Mouse (Mus musculus) embryonic facial prominence, embryonic 11.5 days (tissue): ENCODE results near the gene Fbxw11. TPM values are rescaled to one million over a fixed set of nuclear protein-coding genes. Genes with fewer than 3 reads are reported as not detected.
"Not testable (repeated sequence)": the region's sequence is repeated elsewhere in the genome, so short reads cannot be mapped to it uniquely, and the experiment has no call there.

Experiments used
- ATAC-seq: fragments of 200-750 bp; cut with Nextera tagmentation; replicated peaks from 2 replicates; pipeline ENCODE4 v1.8.0; 2017; ENCODE audit warnings: low read depth; ENCODE audit not compliant: insufficient number of reproducible peaks, low FRiP score, low TSS enrichment
- DNase-seq: peaks from one replicate; pipeline ENCODE4 v3.0.0-alpha.2; 2015; ENCODE audit warnings: low spot score
- H3K27ac ChIP-seq: fragments of 300-500 bp; sonication (generic); replicated peaks from 2 replicates; pipeline ENCODE4 v1.5.1; 2014; ENCODE audit warnings: mild to moderate bottlenecking, low read depth, low read length, control low read depth
- H3K27me3 ChIP-seq: fragments of 300-500 bp; sonication (generic); 2 replicates; pipeline ENCODE4 v1.6.1; 2014; ENCODE audit warnings: mild to moderate bottlenecking, low read length, moderate library complexity, mixed read lengths; ENCODE audit not compliant: control insufficient read depth, insufficient read depth
- H3K36me3 ChIP-seq: fragments of 300-500 bp; sonication (generic); replicated peaks from 2 replicates; pipeline ENCODE4 v1.6.1; 2014; ENCODE audit warnings: low read depth, mild to moderate bottlenecking, low read length, moderate library complexity, mixed read lengths; ENCODE audit not compliant: control insufficient read depth, insufficient read depth
- H3K4me1 ChIP-seq: fragments of 300-500 bp; sonication (generic); 2 replicates; pipeline ENCODE4 v1.6.1; 2014; ENCODE audit warnings: low read length, mixed read lengths; ENCODE audit not compliant: control insufficient read depth, insufficient read depth
- H3K4me2 ChIP-seq: fragments of 300-500 bp; sonication (generic); 2 replicates; pipeline ENCODE4 v1.6.1; 2014; ENCODE audit warnings: low read depth, mild to moderate bottlenecking, control low read depth, low read length, moderate library complexity
- H3K4me3 ChIP-seq: fragments of 300-500 bp; sonication (generic); 2 replicates; pipeline ENCODE4 v1.5.1; 2014; ENCODE audit warnings: low read depth, low read length, control low read depth
- H3K9ac ChIP-seq: fragments of 300-500 bp; sonication (generic); replicated peaks from 2 replicates; pipeline ENCODE4 v1.6.1; 2014; ENCODE audit warnings: mild to moderate bottlenecking, control low read depth, low read length
- H3K9me3 ChIP-seq: fragments of 300-500 bp; sonication (generic); replicated peaks from 2 replicates; pipeline ENCODE4 v1.6.1; 2016; ENCODE audit warnings: mild to moderate bottlenecking, low read length, inconsistent platforms, mixed read lengths; ENCODE audit not compliant: control insufficient read depth
- WGBS: fragments of 180-500 bp; shearing (Covaris S2); extraction: QIAGEN DNeasy Blood & Tissue Kit; methylation state at CpG from one replicate; pipeline ENCODE4 v1.1.7; 2014; 5-methylcytosine and 5-hydroxymethylcytosine counted together
- polyA plus RNA-seq: library from polyadenylated mRNA; unstranded; fragments of >200 nt; fragmentation: Nextera tagmentation; extraction: Ambion mirVana; gene quantifications from 2 replicates; pipeline ENCODE4 v1.2.1, GENCODE M21; 2014

The Fbxw11 gene
- polyA plus RNA-seq, 1 experiment from 2014 or later, result 90.6 TPM

- not testable (repeated sequence) for H3K36me3 ChIP-seq, ATAC-seq, H3K4me2 ChIP-seq, H3K4me3 ChIP-seq, H3K27ac ChIP-seq, H3K27me3 ChIP-seq, DNase-seq, H3K9me3 ChIP-seq, H3K4me1 ChIP-seq, H3K9ac ChIP-seq
- 80% methylated on average over 5 of the region's 5 CpGs for WGBS
Observed at GRCm38 (mm10) chr11:32618641-32619040, 23.9 kb upstream of the Fbxw11 start.

- Histone ChIP-seq H3K4me2 (no peak overlapping the region), H3K27me3 (no peaks in the 10 kb centered on the region), H3K27ac (0 out of 2 replicates have a peak overlapping the region, but pooled peaks have one; percentile 25), H3K9ac (no peak overlapping the region), H3K36me3 (no peaks in the 10 kb centered on the region), H3K4me1 (no peaks in the 10 kb centered on the region; the same call in none of the 2 replicates), H3K9me3 (no peaks in the 10 kb centered on the region), H3K4me3 (no peak overlapping the region)
- peak; percentile 73 for DNase-seq
- 0 out of 2 replicates have a peak, but pooled peaks have one; percentile 19 for ATAC-seq
- WGBS, result 32% methylated on average over 8 of the region's 8 CpGs
Observed at GRCm38 (mm10) chr11:32619257-32619816, 23.2 kb upstream of the Fbxw11 start.

GRCm38 (mm10) chr11:32619866-32620456 is 22.6 kb upstream of the Fbxw11 start:
- Histone ChIP-seq H3K4me3 (no peak overlapping the region), H3K36me3 (no peaks in the 10 kb centered on the region), H3K27me3 (no peaks in the 10 kb centered on the region), H3K27ac (no peak overlapping the region), H3K4me1 (no peaks in the 10 kb centered on the region; the same call in none of the 2 replicates), H3K9me3 (no peaks in the 10 kb centered on the region), H3K9ac (no peak overlapping the region), H3K4me2 (no peak overlapping the region)
- no peak for ATAC-seq
- no peak for DNase-seq
- WGBS, result 80% methylated on average over 6 of the region's 6 CpGs

GRCm38 (mm10) chr11:32621831-32622478 is 20.6 kb upstream of the Fbxw11 start:
- H3K4me1 ChIP-seq, result no peaks in the 10 kb centered on the region; the same call in none of the 2 replicates
- H3K4me2 ChIP-seq, result no peak overlapping the region
- no peak for ATAC-seq
- 76% methylated on average over 12 of the region's 12 CpGs for WGBS
- H3K27me3 ChIP-seq, result no peaks in the 10 kb centered on the region
- no peaks in the 10 kb centered on the region for H3K36me3 ChIP-seq
- no peaks in the 10 kb centered on the region for H3K9me3 ChIP-seq
- no peak overlapping the region for H3K9ac ChIP-seq
- H3K4me3 ChIP-seq, result no peak overlapping the region
- DNase-seq, result no peak
- no peak overlapping the region for H3K27ac ChIP-seq

- no peaks in the 10 kb centered on the region for H3K9me3 ChIP-seq
- no peak overlapping the region for H3K4me2 ChIP-seq
- no peaks in the 10 kb centered on the region; the same call in none of the 2 replicates for H3K4me1 ChIP-seq
- no peak overlapping the region for H3K9ac ChIP-seq
- H3K27ac ChIP-seq, result no peak overlapping the region
- ATAC-seq (no peak), DNase-seq (no peak)
- no peaks in the 10 kb centered on the region for H3K27me3 ChIP-seq
- 86% methylated on average over 13 of the region's 13 CpGs for WGBS
- no peaks in the 10 kb centered on the region for H3K36me3 ChIP-seq
- H3K4me3 ChIP-seq, result no peak overlapping the region
Observed at GRCm38 (mm10) chr11:32622479-32623190, 19.9 kb upstream of the Fbxw11 start.

GRCm38 (mm10) chr11:32623236-32623635 is 19.3 kb upstream of the Fbxw11 start:
- Histone ChIP-seq H3K9me3 (no peaks in the 10 kb centered on the region), H3K4me2 (no peak overlapping the region), H3K4me3 (no peak overlapping the region), H3K9ac (no peak overlapping the region), H3K27me3 (no peaks in the 10 kb centered on the region), H3K4me1 (no peaks in the 10 kb centered on the region; the same call in none of the 2 replicates), H3K27ac (no peak overlapping the region), H3K36me3 (no peaks in the 10 kb centered on the region)
- 71% methylated on average over 5 of the region's 5 CpGs for WGBS
- ATAC-seq (no peak), DNase-seq (no peak)

GRCm38 (mm10) chr11:32623912-32624311 is 18.6 kb upstream of the Fbxw11 start:
- Histone ChIP-seq H3K9ac (no peak overlapping the region), H3K27me3 (no peaks in the 10 kb centered on the region), H3K4me3 (no peak overlapping the region), H3K4me1 (no peaks in the 10 kb centered on the region; the same call in none of the 2 replicates), H3K9me3 (no peaks in the 10 kb centered on the region), H3K27ac (no peak overlapping the region), H3K36me3 (no peaks in the 10 kb centered on the region), H3K4me2 (no peak overlapping the region)
- WGBS, result 69% methylated on average over 6 of the region's 6 CpGs
- DNase-seq, result no peak
- no peak for ATAC-seq
